Mouse (Mus musculus) ES-Bruce4 (cell line): ENCODE measurements around the gene Osbpl11.

Experiments
- CTCF ChIP-seq: IDR thresholded peaks from one replicate; pipeline ENCODE4 v1.8.1; 2011; ENCODE audit warnings: low read depth, low read length
- EP300 ChIP-seq: IDR thresholded peaks from 2 replicates; pipeline ENCODE4 v1.6.1; 2011; ENCODE audit warnings: low read depth, low read length; ENCODE audit not compliant: insufficient read depth
- POLR2A ChIP-seq: IDR thresholded peaks from one replicate; pipeline ENCODE4 v1.8.1; 2011; ENCODE audit warnings: low read length; ENCODE audit not compliant: insufficient read depth

GRCm38 (mm10) chr16:33216313-33217003 lies 31.6 kb downstream of the Osbpl11 start:
- TF ChIP-seq CTCF (no peak), EP300 (no peak), POLR2A (no peak)
